Mouse (Mus musculus) liver, postnatal 0 days (tissue): ENCODE measurements at regions not wholly inside any gene's neighbourhood (a gene's known extent, or its start where the extent isn't known, plus 50 kb on each side); places are given as distances from the start of the nearest gene placed in this dataset.

Source experiments
- CTCF ChIP-seq: sonication (generic); IDR thresholded peaks from 2 replicates; pipeline ENCODE4 v1.5.1; 2016; ENCODE audit warnings: antibody characterized with exemption, low read depth
- EP300 ChIP-seq: IDR thresholded peaks from 2 replicates; pipeline ENCODE4 v1.6.1; 2016; ENCODE audit warnings: antibody characterized with exemption, low read depth, mild to moderate bottlenecking

DNA sequence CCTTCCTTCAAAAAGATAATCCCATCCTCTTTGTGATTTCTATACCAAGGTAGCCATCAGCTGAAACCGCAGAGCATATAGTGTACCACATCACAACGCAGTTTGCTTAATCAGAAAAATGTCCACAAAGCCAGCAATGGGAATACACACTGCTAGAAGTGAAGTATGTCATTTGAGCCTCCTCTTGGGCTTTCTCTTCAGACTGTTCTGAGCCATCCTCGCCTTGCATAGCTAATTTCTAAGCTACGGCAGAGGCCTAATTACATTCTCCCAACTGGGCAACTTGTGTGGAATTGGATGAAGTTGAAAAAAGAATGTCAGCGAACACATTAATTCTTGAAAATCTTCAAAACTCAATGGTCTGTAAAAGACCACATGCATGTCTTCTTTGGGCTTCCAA is 178.5 kb downstream of the March11 start:
- TF ChIP-seq CTCF (no peak), EP300 (no peak)
